Mouse (Mus musculus) inflammation-experienced regulatory T-cells, adult 6 months (primary cell): ENCODE results near the gene Adamtsl1. TPM values are rescaled to one million over a fixed set of nuclear protein-coding genes. Genes with fewer than 3 reads are reported as not detected.

Experiments used
- ATAC-seq: one replicate; pipeline ENCODE4 v1.8.0; 2017
- polyA plus RNA-seq, 3 experiments: library from polyadenylated mRNA; unstranded; fragments of 100-300 nt; shearing (Covaris generic); gene quantifications; one replicate each; pipeline ENCODE4 v1.2.1; 2017

The Adamtsl1 gene
- under 1 TPM in 1 of 3 experiments, not detected in 2; 0.67 TPM for polyA plus RNA-seq

- ATAC-seq = no peak
These were observed at the start of gene Adamtsl1 for GRCm38 (mm10) chr4:85513792-85514191. Adamtsl1 (plus strand) TSS chr4:85514172.

- ATAC-seq = no peak
These were observed 30.4 kb upstream of the Adamtsl1 start for GRCm38 (mm10) chr4:85483586-85483985.

DNA sequence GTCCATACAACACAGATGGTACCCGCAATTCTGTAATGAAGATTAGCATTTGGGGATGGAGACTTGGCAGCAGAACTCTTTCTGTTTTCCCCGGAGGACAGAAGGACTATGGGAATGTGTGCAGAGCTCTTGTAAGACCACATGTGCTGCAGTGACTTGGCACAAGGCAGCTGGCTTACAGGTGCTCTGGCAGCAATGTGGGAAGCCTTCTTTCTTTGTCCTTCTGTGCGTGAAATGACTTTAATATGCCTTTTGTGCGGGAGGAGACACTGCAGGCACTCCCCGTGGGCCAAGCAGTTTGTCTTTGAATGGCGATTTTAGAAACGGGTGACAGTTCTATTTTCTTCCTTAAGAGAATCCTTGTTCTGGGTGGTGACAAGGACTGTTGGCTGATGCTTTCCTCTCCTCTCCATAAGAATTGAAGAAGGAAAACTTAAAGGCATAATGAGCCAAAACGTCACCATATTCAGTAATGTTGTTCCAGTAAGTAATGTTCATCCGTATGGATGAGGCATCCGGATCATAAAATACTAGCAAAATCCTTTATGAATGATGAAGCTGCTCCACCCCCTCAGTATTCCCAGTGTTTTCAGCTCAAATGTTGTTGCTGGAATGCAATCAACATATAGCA is 27.5 kb upstream of the Adamtsl1 start:
- no peak for ATAC-seq

- ATAC-seq = no peak
These were observed 8.3 kb upstream of the Adamtsl1 start for GRCm38 (mm10) chr4:85505718-85506117.

DNA sequence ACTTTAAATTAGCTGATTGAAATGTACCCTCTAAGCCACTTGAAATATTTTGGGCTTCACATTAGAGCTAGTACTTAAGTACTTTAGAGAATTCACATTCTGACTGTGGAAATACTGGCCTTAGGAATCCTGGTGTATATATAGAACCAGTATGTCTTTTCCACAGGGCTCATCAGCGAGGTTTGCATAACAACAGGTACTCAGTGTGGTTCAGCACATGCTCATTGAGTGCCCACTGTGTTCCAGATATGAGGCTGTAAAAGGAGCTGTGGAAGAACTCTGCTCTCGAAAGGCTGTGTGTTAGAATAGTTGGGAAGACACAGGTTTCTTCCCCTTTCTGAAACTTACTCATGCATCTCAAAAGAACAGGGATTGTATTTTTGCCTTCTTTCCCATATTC is 7.0 kb upstream of the Adamtsl1 start:
- no peak for ATAC-seq

DNA sequence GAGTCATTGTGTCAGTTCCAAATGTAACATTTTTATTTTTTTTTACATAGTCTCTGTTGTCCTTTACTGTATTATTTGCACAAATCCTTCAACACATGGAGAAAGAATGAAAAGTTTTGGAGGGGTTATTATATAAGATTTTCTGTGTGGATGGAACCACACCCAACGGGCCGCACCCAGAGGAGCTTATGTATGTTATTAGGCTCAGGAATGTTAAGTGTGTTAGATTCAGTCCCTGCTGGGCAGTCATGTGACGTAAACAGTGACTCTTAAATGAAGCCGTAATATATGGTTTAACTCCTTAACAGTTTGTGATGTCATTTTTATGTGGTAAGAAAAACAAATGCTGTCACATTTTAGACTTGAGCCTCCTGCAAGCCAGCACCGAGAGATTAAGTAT is 6.5 kb upstream of the Adamtsl1 start:
- ATAC-seq = no peak

DNA sequence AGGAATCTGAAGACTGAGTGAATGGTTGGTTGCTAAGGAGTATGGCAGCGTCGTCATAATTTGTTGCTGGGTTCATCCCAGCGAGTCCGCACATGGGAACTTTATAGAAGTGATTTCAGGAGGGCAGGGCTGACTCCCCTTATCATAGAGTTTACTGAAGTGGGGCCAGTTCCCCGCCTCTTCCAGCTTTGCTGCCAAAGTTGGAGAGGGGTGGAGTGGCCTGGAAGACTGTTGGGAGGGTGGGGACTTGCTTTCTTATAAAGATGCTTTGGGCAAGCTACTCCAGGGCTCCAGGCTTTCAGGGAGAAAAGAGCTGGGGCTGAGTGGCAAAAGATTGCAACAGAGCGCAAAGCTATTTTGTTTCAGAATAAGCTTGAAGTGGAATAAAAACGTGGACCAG is 684 bp upstream of the Adamtsl1 start:
- ATAC-seq = no peak

- no peak for ATAC-seq
These were observed 271 bp downstream of the Adamtsl1 start for GRCm38 (mm10) chr4:85514205-85514681.

DNA sequence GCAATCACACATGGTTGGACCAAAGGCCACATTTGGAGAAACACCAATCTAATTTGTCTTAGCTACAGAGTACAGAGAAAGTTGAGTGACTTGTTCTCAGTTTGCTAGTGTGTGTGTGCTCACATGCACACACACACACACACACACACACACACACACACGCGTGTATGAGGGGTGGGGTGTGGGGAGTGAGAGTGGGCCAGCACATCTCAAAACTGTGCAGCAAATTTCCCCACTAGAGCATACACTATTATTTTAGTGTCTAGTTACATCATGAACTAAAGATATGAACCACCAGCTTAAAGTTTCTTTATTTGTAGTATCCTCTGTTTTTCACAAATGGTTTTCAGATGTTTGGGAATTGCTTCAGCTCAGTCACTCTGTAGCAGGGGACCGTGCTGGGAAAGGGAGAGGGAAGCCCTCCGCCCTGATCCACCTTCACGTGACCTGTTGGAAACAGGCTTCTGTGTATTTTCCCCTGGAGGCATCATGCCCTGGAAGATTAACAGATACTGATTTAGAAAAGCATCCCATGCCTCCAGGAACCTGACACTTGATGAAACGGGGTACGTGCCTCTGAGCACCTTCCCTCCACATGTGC is 13.1 kb downstream of the Adamtsl1 start:
- no peak for ATAC-seq

- ATAC-seq = no peak
These were observed 15.9 kb downstream of the Adamtsl1 start for GRCm38 (mm10) chr4:85529852-85530251.

DNA sequence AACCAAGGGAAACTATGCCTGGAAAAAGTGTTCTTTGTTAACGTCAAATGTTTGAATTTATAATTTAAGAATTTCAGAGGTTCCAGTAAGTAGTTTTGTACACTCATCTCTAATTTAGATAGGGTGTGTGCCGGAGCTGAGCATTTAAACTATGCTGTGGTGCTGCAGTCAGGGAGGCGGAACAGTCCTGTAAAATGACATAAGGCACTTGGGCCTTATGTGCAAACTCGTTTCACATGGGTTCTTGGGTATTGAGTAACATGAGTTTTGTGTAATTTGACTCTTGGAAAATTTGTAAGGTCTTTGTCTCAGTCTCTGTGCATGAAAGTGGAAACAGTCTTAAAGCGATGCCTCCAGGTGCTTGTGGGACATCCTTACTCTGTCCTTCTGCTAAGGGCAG is 25.7 kb downstream of the Adamtsl1 start:
- no peak for ATAC-seq

- no peak for ATAC-seq
These were observed 29.2 kb downstream of the Adamtsl1 start for GRCm38 (mm10) chr4:85543221-85543620.

DNA sequence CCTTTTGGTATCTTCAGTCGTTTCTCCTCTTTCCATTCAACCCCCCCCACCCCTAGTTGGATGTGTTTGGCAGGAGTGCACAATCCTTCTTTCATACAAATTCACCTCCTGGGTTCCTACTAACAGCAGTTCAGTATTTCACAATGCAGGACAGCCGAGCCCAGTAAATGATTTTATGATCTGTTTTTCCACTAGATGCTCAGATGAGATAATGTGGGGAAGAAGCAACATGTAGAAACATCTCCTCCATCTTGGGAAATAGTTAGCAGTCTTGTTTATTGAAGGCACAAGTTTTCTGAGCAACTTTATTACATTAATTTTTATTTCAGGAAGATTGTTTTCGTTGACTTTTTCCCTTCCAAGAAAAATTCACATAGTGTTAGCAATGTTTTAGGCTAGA is 40.7 kb downstream of the Adamtsl1 start:
- ATAC-seq = no peak

GRCm38 (mm10) chr4:85559753-85560152 is 45.8 kb downstream of the Adamtsl1 start:
- ATAC-seq = no peak

GRCm38 (mm10) chr4:85585426-85585825 is 71.5 kb downstream of the Adamtsl1 start:
- ATAC-seq = no peak

DNA sequence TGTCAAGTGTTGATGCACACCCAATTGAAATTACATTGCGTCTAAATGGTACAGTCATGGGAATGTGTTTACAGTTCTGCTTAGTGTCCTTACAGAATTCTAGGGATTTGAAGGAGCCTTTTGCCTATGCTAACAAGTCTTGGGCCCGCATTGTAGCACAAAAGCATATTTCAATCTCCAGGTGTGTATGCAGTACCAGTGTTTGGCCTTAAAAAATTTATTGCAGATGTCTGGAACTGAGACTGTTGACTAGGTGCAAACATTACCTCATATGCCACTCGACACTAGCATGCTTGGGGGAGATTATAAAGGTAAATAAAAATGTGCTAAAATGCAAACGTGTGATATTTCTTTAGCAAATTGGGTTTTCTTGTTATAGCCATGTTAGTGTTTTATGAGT is 75.0 kb downstream of the Adamtsl1 start:
- ATAC-seq = no peak

- no peak for ATAC-seq
These were observed 77.1 kb downstream of the Adamtsl1 start for GRCm38 (mm10) chr4:85591037-85591436.

GRCm38 (mm10) chr4:85594159-85594558 is 80.2 kb downstream of the Adamtsl1 start:
- no peak for ATAC-seq

- ATAC-seq = no peak
These were observed 99.4 kb downstream of the Adamtsl1 start for GRCm38 (mm10) chr4:85613331-85613730.

GRCm38 (mm10) chr4:85618746-85619145 is 104.8 kb downstream of the Adamtsl1 start:
- no peak for ATAC-seq

- no peak for ATAC-seq
These were observed 105.3 kb downstream of the Adamtsl1 start for GRCm38 (mm10) chr4:85619261-85619660.

- no peak for ATAC-seq
These were observed 115.4 kb downstream of the Adamtsl1 start for GRCm38 (mm10) chr4:85629381-85629780.

DNA sequence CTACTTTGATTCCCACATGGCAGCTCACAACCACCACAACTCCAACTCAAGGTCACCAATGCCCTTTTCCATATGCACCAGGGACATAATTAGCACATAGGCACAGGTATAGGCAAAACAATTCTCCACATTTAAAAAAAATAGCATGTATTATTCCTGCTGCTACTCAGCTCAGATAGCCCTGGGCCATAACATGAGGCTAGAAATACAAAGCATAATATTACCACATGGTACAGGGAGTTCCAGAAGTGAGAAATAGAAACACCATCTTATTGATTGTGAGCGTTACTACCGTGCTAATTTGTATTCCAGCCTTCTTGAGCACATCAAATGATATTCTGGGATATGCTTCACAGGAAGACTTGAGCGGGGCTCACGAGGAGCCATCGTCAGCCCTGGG is 155.3 kb downstream of the Adamtsl1 start:
- ATAC-seq = no peak

GRCm38 (mm10) chr4:85669735-85670134 is 155.8 kb downstream of the Adamtsl1 start:
- ATAC-seq = no peak

GRCm38 (mm10) chr4:85672290-85672689 is 158.3 kb downstream of the Adamtsl1 start:
- no peak for ATAC-seq
